ENCODE assay signal across 8 mouse cellular contexts in genomic region chr10:18409068-18409467, GRCm38 (mm10).
A peak's percentile ranks its signal among the peaks of the same experiment; 100 is the strongest.
DNase-seq lines count a peak whose midpoint lies in the region; ATAC-seq lines count a peak whose summit lies in the region.

No protein-coding gene starts in this region.

- H3K27me3 ChIP-seq in kidney, embryonic 14.5 days (ENCODE audit: control insufficient read depth, insufficient read depth, low read length), result no peaks in the 10 kb centered on the region
- no peaks in the 10 kb centered on the region for H3K27me3 ChIP-seq in embryonic facial prominence, embryonic 14.5 days (replicated peaks; ENCODE audit: control insufficient read depth, insufficient read depth, low read length)
- no peaks in the 10 kb centered on the region for H3K27me3 ChIP-seq in hindbrain, embryonic 13.5 days
- peaks cover 7% of the 10 kb centered on the region; the same call in 1 of the 2 replicates for H3K27me3 ChIP-seq in midbrain, embryonic 14.5 days (ENCODE audit: control insufficient read depth, insufficient read depth, low read length)

- H3K36me3 ChIP-seq in kidney, embryonic 14.5 days (ENCODE audit: control insufficient read depth, insufficient read depth, low read length), result no peaks in the 10 kb centered on the region
- H3K36me3 ChIP-seq in embryonic facial prominence, embryonic 14.5 days (ENCODE audit: control insufficient read depth, insufficient read depth, low read length), result no peaks in the 10 kb centered on the region
- no peaks in the 10 kb centered on the region for H3K36me3 ChIP-seq in hindbrain, embryonic 13.5 days
- no peaks in the 10 kb centered on the region for H3K36me3 ChIP-seq in midbrain, embryonic 14.5 days (ENCODE audit: control insufficient read depth, insufficient read depth, low read length)

- H3K9me3 ChIP-seq in kidney, embryonic 14.5 days (ENCODE audit: control insufficient read depth, low read length), result no peaks in the 10 kb centered on the region
- no peaks in the 10 kb centered on the region for H3K9me3 ChIP-seq in embryonic facial prominence, embryonic 14.5 days (ENCODE audit: control insufficient read depth, low read length)
- H3K9me3 ChIP-seq in hindbrain, embryonic 13.5 days, result no peaks in the 10 kb centered on the region
- H3K9me3 ChIP-seq in midbrain, embryonic 14.5 days (ENCODE audit: control insufficient read depth, low read length), result no peaks in the 10 kb centered on the region

- no peak for DNase-seq in kidney, postnatal 4 days
- no peak for DNase-seq in embryonic facial prominence, embryonic 14.5 days (ENCODE audit: low spot score)
- DNase-seq in midbrain, embryonic 14.5 days, result peak; percentile 38
- no peak for DNase-seq in testis, postnatal 10 days (ENCODE audit: low spot score)
- no peak for DNase-seq in left cerebral cortex, adult 11 months (ENCODE audit: low spot score)
- no peak for DNase-seq in frontal cortex, postnatal 36 days (ENCODE audit: low spot score in 2 of 2)

- 58% methylated on average over 2 of the region's 2 CpGs for WGBS in kidney, embryonic 14.5 days
- 32% methylated on average over 2 of the region's 2 CpGs for WGBS in embryonic facial prominence, embryonic 14.5 days
- WGBS in hindbrain, embryonic 13.5 days, result 12% methylated on average over 2 of the region's 2 CpGs
- WGBS in midbrain, embryonic 14.5 days, result 4% methylated on average over 2 of the region's 2 CpGs

- peak overlapping the region; percentile 48 for H3K4me3 ChIP-seq in kidney, embryonic 14.5 days (ENCODE audit: low read length)
- peak overlapping the region; percentile 44 for H3K4me3 ChIP-seq in embryonic facial prominence, embryonic 14.5 days (ENCODE audit: low read depth, low read length)
- H3K4me3 ChIP-seq in hindbrain, embryonic 13.5 days, result peak overlapping the region; percentile 56
- peak overlapping the region; percentile 51 for H3K4me3 ChIP-seq in midbrain, embryonic 14.5 days (replicated peaks; ENCODE audit: low read depth, low read length)

- H3K4me1 ChIP-seq in kidney, embryonic 14.5 days (ENCODE audit: control insufficient read depth, insufficient read depth, low read length), result peaks cover 21% of the 10 kb centered on the region; the same call in 1 of the 2 replicates
- peaks cover 18% of the 10 kb centered on the region for H3K4me1 ChIP-seq in embryonic facial prominence, embryonic 14.5 days (ENCODE audit: control insufficient read depth, insufficient read depth, low read length)
- H3K4me1 ChIP-seq in hindbrain, embryonic 13.5 days (replicated peaks), result peaks cover 59% of the 10 kb centered on the region
- peaks cover 37% of the 10 kb centered on the region for H3K4me1 ChIP-seq in midbrain, embryonic 14.5 days (ENCODE audit: control insufficient read depth, insufficient read depth, low read length)

- H3K9ac ChIP-seq in kidney, embryonic 14.5 days (ENCODE audit: low read depth, low read length), result peak overlapping the region; percentile 56; the same call in 1 of the 2 replicates
- H3K9ac ChIP-seq in embryonic facial prominence, embryonic 14.5 days (ENCODE audit: low read depth, low read length), result peak overlapping the region; percentile 63
- H3K9ac ChIP-seq in hindbrain, embryonic 13.5 days, result peak overlapping the region; percentile 79
- peak overlapping the region; percentile 79 for H3K9ac ChIP-seq in midbrain, embryonic 14.5 days (replicated peaks; ENCODE audit: low read length)

- peak overlapping the region; percentile 65 for H3K4me2 ChIP-seq in kidney, embryonic 14.5 days (replicated peaks; ENCODE audit: low read depth, low read length)
- peak overlapping the region; percentile 58 for H3K4me2 ChIP-seq in embryonic facial prominence, embryonic 14.5 days (ENCODE audit: low read depth, low read length)
- H3K4me2 ChIP-seq in hindbrain, embryonic 13.5 days, result peak overlapping the region; percentile 78
- H3K4me2 ChIP-seq in midbrain, embryonic 14.5 days (ENCODE audit: low read length), result peak overlapping the region; percentile 86

- H3K27ac ChIP-seq in kidney, embryonic 14.5 days (ENCODE audit: low read depth, low read length), result no peak overlapping the region
- H3K27ac ChIP-seq in embryonic facial prominence, embryonic 14.5 days (replicated peaks; ENCODE audit: low read depth, low read length), result peak overlapping the region; percentile 52
- H3K27ac ChIP-seq in hindbrain, embryonic 13.5 days, result peak overlapping the region; percentile 75
- no peak overlapping the region for H3K27ac ChIP-seq in midbrain, embryonic 14.5 days (replicated peaks; ENCODE audit: low read depth, low read length)

- no peak for ATAC-seq in kidney, embryonic 14.5 days (ENCODE audit: low FRiP score, low TSS enrichment)
- no peak for ATAC-seq in embryonic facial prominence, embryonic 14.5 days (ENCODE audit: low read depth)
- ATAC-seq in hindbrain, embryonic 13.5 days (ENCODE audit: low FRiP score), result 0 out of 2 replicates have a peak, but pooled peaks have one; percentile 4
- no peak for ATAC-seq in midbrain, embryonic 14.5 days (ENCODE audit: low FRiP score, low TSS enrichment)

Comparison
In these comparisons a context has a peak if more than half of its experiments do, and no peak if none do; other contexts are left out.
1. H3K27ac ChIP-seq: peak in embryonic facial prominence, embryonic 14.5 days (single experiment) and hindbrain, embryonic 13.5 days (single experiment); none in kidney, embryonic 14.5 days (single experiment) and midbrain, embryonic 14.5 days (single experiment).
2. Peak in every context shown above with its lines, with median percentiles within 50 percentile points of each other: H3K4me2 ChIP-seq, H3K4me3 ChIP-seq and H3K9ac ChIP-seq.